Comparison of ENCODE assay signal across 13 mouse cellular contexts in genomic region chr8:70894385-70894720, GRCm38 (mm10).
"Had no signal": no experiment of that assay in that cellular context is flagged by ENCODE, and none has a peak within 500 bp of the region (broad histone marks: within the 10 kb centered on the region; RNA-seq: fewer than 3 reads in every experiment).

No protein-coding gene starts in this region.

- H3K4me2 ChIP-seq: intestine, embryonic 15.5 days; limb, embryonic 15.5 days; neural tube, embryonic 13.5 days; stomach, embryonic 15.5 days had no signal

- DNase-seq: kidney, adult 18-20 months; kidney, postnatal 10 days; kidney, postnatal 4 days; lung, adult 18-20 months; right cerebral cortex, postnatal 14 days; thymus, adult 2 months; thymus, postnatal 25 days had no signal

- H3K9ac ChIP-seq: intestine, embryonic 15.5 days; limb, embryonic 15.5 days; liver, embryonic 14.5 days; neural tube, embryonic 13.5 days; stomach, embryonic 15.5 days had no signal

- H3K4me3 ChIP-seq: intestine, embryonic 15.5 days; layer of hippocampus, adult 2 months; limb, embryonic 15.5 days; neural tube, embryonic 13.5 days; stomach, embryonic 15.5 days had no signal

- H3K9me3 ChIP-seq: intestine, embryonic 15.5 days; limb, embryonic 15.5 days; neural tube, embryonic 13.5 days; stomach, embryonic 15.5 days had no signal

- H3K27ac ChIP-seq: intestine, embryonic 15.5 days; layer of hippocampus, adult 2 months; limb, embryonic 15.5 days; liver, embryonic 14.5 days; neural tube, embryonic 13.5 days; stomach, embryonic 15.5 days had no signal
